Mouse (Mus musculus) stomach, postnatal 0 days (tissue): ENCODE results near the gene Sco2.

Experiments
- CTCF ChIP-seq: IDR thresholded peaks from 2 replicates; pipeline ENCODE4 v1.5.1; 2016; ENCODE audit warnings: antibody characterized with exemption, low read depth, mild to moderate bottlenecking, moderate library complexity
- EP300 ChIP-seq: optimal IDR thresholded peaks from 2 replicates; pipeline ENCODE3; 2016; ENCODE audit warnings: antibody characterized with exemption

GRCm38 (mm10) chr15:89402471-89402870 is 28.8 kb upstream of the Sco2 start:
- TF ChIP-seq CTCF: no peak
- no peak for TF ChIP-seq EP300
